Mouse (Mus musculus): ENCODE data around the gene Odf2l.

- no peak for TF ChIP-seq CTCF (IDR thresholded peaks at IDR 0.05; ENCODE audit: insufficient read depth, low read depth, low read length)
- no peak for TF ChIP-seq POLR2A (IDR thresholded peaks at IDR 0.05; ENCODE audit: insufficient read depth, low read depth, low read length)
These were observed 3.2 kb upstream of the Odf2l start for GRCm38 (mm10) chr3:145115169-145115568.
